In genomic region chr19:60967909-60968308, GRCm38 (mm10) we compare ENCODE assay signal across 20 mouse cellular contexts.
"Had no signal": no experiment of that assay in that cellular context is flagged by ENCODE, and none has a peak within 500 bp of the region (broad histone marks: within the 10 kb centered on the region; RNA-seq: fewer than 3 reads in every experiment).

No protein-coding gene starts in this region.

- H3K27me3 ChIP-seq: megakaryocyte, embryonic 14.5 days; midbrain, embryonic 13.5 days; neural tube, embryonic 13.5 days; neural tube, embryonic 15.5 days had no signal

- H3K9me3 ChIP-seq: megakaryocyte, embryonic 14.5 days; midbrain, embryonic 13.5 days; neural tube, embryonic 13.5 days; neural tube, embryonic 15.5 days had no signal

- ATAC-seq: midbrain, embryonic 13.5 days; midbrain, embryonic 16.5 days had no signal

- H3K4me3 ChIP-seq: megakaryocyte, embryonic 14.5 days; midbrain, embryonic 13.5 days; myocyte; neural tube, embryonic 13.5 days; neural tube, embryonic 15.5 days had no signal

- H3K9ac ChIP-seq: lung, embryonic 14.5 days; midbrain, embryonic 13.5 days; neural tube, embryonic 13.5 days; neural tube, embryonic 15.5 days had no signal

- H3K36me3 ChIP-seq: midbrain, embryonic 13.5 days; neural tube, embryonic 13.5 days; neural tube, embryonic 15.5 days had no signal

- H3K4me1 ChIP-seq: midbrain, embryonic 13.5 days; neural tube, embryonic 13.5 days; neural tube, embryonic 15.5 days had no signal

- DNase-seq: lung, adult 18-20 months; lung, embryonic 14.5 days; lung, postnatal 14 days; lung, postnatal 36 days; retina, postnatal 1 day; right cerebral cortex, adult 18-20 months; right cerebral cortex, postnatal 25 days; right cerebral cortex, postnatal 4 days; spleen, adult 18-20 months; thymus, adult 18-20 months; thymus, postnatal 14 days; thymus, postnatal 36 days had no signal

- H3K27ac ChIP-seq: macrophage; midbrain, embryonic 13.5 days; neural tube, embryonic 13.5 days; neural tube, embryonic 15.5 days had no signal

- H3K4me2 ChIP-seq: lung, embryonic 14.5 days; midbrain, embryonic 11.5 days; midbrain, embryonic 13.5 days; neural tube, embryonic 13.5 days; neural tube, embryonic 15.5 days had no signal
